In genomic region chr11:87840676-87841075, GRCm38 (mm10) we compare ENCODE assay signal across 32 mouse cellular contexts. TPM values are rescaled to one million over a fixed set of nuclear protein-coding genes. Genes with fewer than 3 reads are reported as not detected.
DNase-seq lines count a peak whose midpoint lies in the region; ATAC-seq and TF ChIP-seq lines count a peak whose summit lies in the region.
"Had no signal": no experiment of that assay in that cellular context is flagged by ENCODE, and none has a peak within 500 bp of the region (broad histone marks: within the 10 kb centered on the region; RNA-seq: fewer than 3 reads in every experiment).

No protein-coding gene starts in this region.

- no peaks in the 10 kb centered on the region for H3K36me3 ChIP-seq in heart, embryonic 15.5 days
- H3K36me3 ChIP-seq in CH12.LX (replicated peaks in 1 of 2; ENCODE audit: control insufficient read depth in 1 of 2, insufficient read depth in 1 of 2, low read length in 1 of 2): no peaks in the 10 kb centered on the region
- H3K36me3 ChIP-seq: embryonic facial prominence, embryonic 10.5 days; midbrain, embryonic 10.5 days had no signal

- H3K79me2 ChIP-seq in CH12.LX (replicated peaks; ENCODE audit: control insufficient read depth, extremely low read depth, insufficient read depth, poor library complexity, severe bottlenecking): no peaks in the 10 kb centered on the region

- H3K27ac ChIP-seq in heart, embryonic 15.5 days: no peak overlapping the region
- H3K27ac ChIP-seq in CH12.LX (ENCODE audit: insufficient read depth, low read depth): no peak overlapping the region
- H3K27ac ChIP-seq: embryonic facial prominence, embryonic 10.5 days; layer of hippocampus, adult 2 months; liver, embryonic 14.5 days; macrophage; midbrain, embryonic 10.5 days had no signal

- peak overlapping the region; percentile 6; the same call in 1 of the 2 replicates for H3K4me2 ChIP-seq in heart, embryonic 15.5 days
- peak overlapping the region; percentile 18 for H3K4me2 ChIP-seq in CH12.LX (ENCODE audit: insufficient read depth, low read depth, poor library complexity, severe bottlenecking)

- in situ Hi-C loops in CH12.LX (cut with MboI; ENCODE audit: low pct_ligation_motif_present, low pct_unique_long_range_greater_than_20kb, low sequenced_read_pairs): no loop called here

- WGBS in heart, embryonic 15.5 days: 32% methylated on average over 8 of the region's 8 CpGs

- dilution Hi-C loops in CH12.LX (cut with MboI; ENCODE audit: extremely low pct_ligation_motif_present, extremely low pct_unique_long_range_greater_than_20kb, low sequenced_read_pairs): no loop called here

- no peaks in the 10 kb centered on the region for H3K9me3 ChIP-seq in heart, embryonic 15.5 days (replicated peaks)
- H3K9me3 ChIP-seq in CH12.LX (replicated peaks; ENCODE audit: low read length): no peaks in the 10 kb centered on the region
- H3K9me3 ChIP-seq: embryonic facial prominence, embryonic 10.5 days; midbrain, embryonic 10.5 days had no signal

- H3K27me3 ChIP-seq in heart, embryonic 15.5 days: 0 out of 2 replicates have a peak, but pooled peaks cover 3% of the 10 kb centered on the region
- no peaks in the 10 kb centered on the region for H3K27me3 ChIP-seq in CH12.LX (replicated peaks)

- no peak overlapping the region for H3K4me3 ChIP-seq in heart, embryonic 15.5 days
- H3K4me3 ChIP-seq in CH12.LX (replicated peaks in 1 of 3; ENCODE audit: low read depth in 2 of 3, low read length in 2 of 3, poor library complexity in 1 of 3): no peak overlapping the region
- H3K4me3 ChIP-seq: embryonic facial prominence, embryonic 10.5 days; layer of hippocampus, adult 2 months; midbrain, embryonic 10.5 days; myocyte had no signal

- no peak overlapping the region for H3K9ac ChIP-seq in heart, embryonic 15.5 days
- H3K9ac ChIP-seq in CH12.LX (ENCODE audit: insufficient read depth, low read depth): no peak overlapping the region
- H3K9ac ChIP-seq: forebrain, postnatal 0 days; liver, embryonic 14.5 days had no signal

- no peak for TF ChIP-seq RAD21 in CH12.LX (IDR thresholded peaks at IDR 0.05; ENCODE audit: low read depth, low read length)

- TF ChIP-seq CTCF in CH12.LX (conservative IDR thresholded peaks at IDR 0.05 in 1 of 2, IDR thresholded peaks at IDR 0.05 in 1 of 2; ENCODE audit: low read depth in 2 of 2, low read length in 2 of 2): no peak

- no peak for DNase-seq in heart, adult 8-10 months (ENCODE audit: low spot score)
- peak; percentile 76 for DNase-seq in CH12.LX (ENCODE audit: extremely low read depth)
- DNase-seq in heart, postnatal 4 days: peak; percentile 17
- DNase-seq in lung, postnatal 10 days: peak; percentile 24
- DNase-seq in ovary, postnatal 36 days (ENCODE audit: low spot score): no peak
- DNase-seq in adrenal gland, adult (ENCODE audit: inconsistent age in 2 of 2, low spot score in 1 of 2): no peak
- DNase-seq in frontal cortex, postnatal 14 days (ENCODE audit: low spot score in 2 of 2): no peak
- DNase-seq: adrenal gland, postnatal 25 days; cerebellum, postnatal 10 days; forebrain, postnatal 0 days; gastrocnemius, postnatal 36 days; kidney, postnatal 25 days; right cerebral cortex, adult 18-20 months; right cerebral cortex, postnatal 4 days; thymus, postnatal 25 days had no signal

- H3K4me1 ChIP-seq in heart, embryonic 15.5 days (replicated peaks): peaks cover 16% of the 10 kb centered on the region
- H3K4me1 ChIP-seq in CH12.LX (ENCODE audit: control insufficient read depth in 1 of 2, insufficient read depth in 2 of 2): peaks cover 9 to 30% of the 10 kb centered on the region in 2 experiments
- H3K4me1 ChIP-seq: embryonic facial prominence, embryonic 10.5 days; midbrain, embryonic 10.5 days had no signal

- TF ChIP-seq POLR2A in CH12.LX (IDR thresholded peaks at IDR 0.05; ENCODE audit: low read depth, low read length): no peak

- peak; percentile 69; the same call in 1 of the 2 replicates for ATAC-seq in heart, embryonic 15.5 days (replicated peaks; ENCODE audit: insufficient number of reproducible peaks, insufficient read depth, low FRiP score, low read depth)
- ATAC-seq: forebrain, postnatal 0 days; intestine, postnatal 0 days; midbrain, embryonic 16.5 days had no signal

- peak; percentile 86 for TF ChIP-seq EP300 in CH12.LX (IDR thresholded peaks at IDR 0.05; ENCODE audit: low read length)

TF ChIP-seq in CH12.LX, 34 proteins besides CTCF, POLR2A, EP300 and RAD21:
- peak; percentile 89 for TF ChIP-seq IRF4 (IDR thresholded peaks at IDR 0.05; ENCODE audit: low read depth, low read length)
- TF ChIP-seq ZKSCAN1 (IDR thresholded peaks at IDR 0.05; ENCODE audit: borderline replicate concordance, low read depth, low read length): no peak
- peak; percentile 74 for TF ChIP-seq JUND (conservative IDR thresholded peaks at IDR 0.05; ENCODE audit: low read depth, low read length)
- 0 out of 2 replicates have a peak, but pooled peaks have one; percentile 24 for TF ChIP-seq MYC (IDR thresholded peaks at IDR 0.05; ENCODE audit: low read depth, low read length)
- TF ChIP-seq NELFE (IDR thresholded peaks at IDR 0.05; ENCODE audit: low read depth, low read length): no peak
- TF ChIP-seq BHLHE40 (IDR thresholded peaks at IDR 0.05; ENCODE audit: low read depth, low read length): peak; percentile 47; the same call in 1 of the 2 replicates
- no peak for TF ChIP-seq KAT2A (IDR thresholded peaks at IDR 0.05; ENCODE audit: insufficient replicate concordance, low read length)
- peak; percentile 78 for TF ChIP-seq ETS1 (conservative IDR thresholded peaks at IDR 0.05; ENCODE audit: low read depth, low read length)
- no peak for TF ChIP-seq PAX5 (IDR thresholded peaks at IDR 0.05; ENCODE audit: low read length)
- no peak for TF ChIP-seq E2F4 (IDR thresholded peaks at IDR 0.05; ENCODE audit: insufficient replicate concordance, low read depth, low read length)
- peak; percentile 39; the same call in 1 of the 2 replicates for TF ChIP-seq MAX (IDR thresholded peaks at IDR 0.05; ENCODE audit: low read length)
- TF ChIP-seq NRF1 (IDR thresholded peaks at IDR 0.05; ENCODE audit: low read depth, low read length): no peak
- TF ChIP-seq TCF12 (IDR thresholded peaks at IDR 0.05; ENCODE audit: low read depth, low read length): peak; percentile 51; the same call in 1 of the 2 replicates
- TF ChIP-seq SIN3A (IDR thresholded peaks at IDR 0.05; ENCODE audit: low read length): no peak; the same call in 1 of the 2 replicates
- TF ChIP-seq JUN (IDR thresholded peaks at IDR 0.05; ENCODE audit: insufficient read depth, low read depth, low read length): peak; percentile 66; the same call in 1 of the 2 replicates
- TF ChIP-seq ELF1 (IDR thresholded peaks at IDR 0.05; ENCODE audit: low read depth, low read length): peak; percentile 43; the same call in 1 of the 2 replicates
- peak; percentile 42; the same call in 1 of the 2 replicates for TF ChIP-seq MEF2A (IDR thresholded peaks at IDR 0.05; ENCODE audit: borderline replicate concordance, low read depth, low read length)
- TF ChIP-seq ZC3H11A (IDR thresholded peaks at IDR 0.05; ENCODE audit: low read depth, low read length): no peak

RNA-seq across cellular contexts. Expression of gene Mks1, which starts 12.3 kb away (rescaled TPM):
- 7.0 and 8.3 TPM in 2 replicates for polyA plus RNA-seq in heart, embryonic 15.5 days (2015; fragmentation: Nextera tagmentation; extraction: Ambion mirVana)
- 1 to 10 TPM; 2.2 to 4.0 (median 3.4) TPM for total RNA-seq in heart, adult 8-10 months (2022)
- total RNA-seq in CH12.LX (2012; rRNA removed): 17.9 and 24.4 TPM in 2 replicates
- 16.9 and 20.4 TPM in 2 replicates for total RNA-seq in CH12.LX (2014; rRNA removed)
- 26.3 and 27.7 TPM in 2 replicates for polyA plus RNA-seq in CH12.LX (2012; ENCODE audit: insufficient read length, low read depth)
- total RNA-seq in heart, postnatal 4 days (2021): 1 to 10 TPM; 5.6 to 5.7 TPM

RNA-seq across cellular contexts. Expression of gene Lpo, which starts 12.6 kb away (rescaled TPM):
- polyA plus RNA-seq in heart, embryonic 15.5 days (2015; fragmentation: Nextera tagmentation; extraction: Ambion mirVana): 0.13 and 0.79 TPM in 2 replicates
- total RNA-seq in heart, adult 8-10 months (2022): not detected
- total RNA-seq in CH12.LX (2012; rRNA removed) (not detected in 2 replicates), CH12.LX (2014; rRNA removed) (not detected in 2 replicates)
- not detected in 2 replicates for polyA plus RNA-seq in CH12.LX (2012; ENCODE audit: insufficient read length, low read depth)
- not detected for total RNA-seq in heart, postnatal 4 days (2021)
- total RNA-seq: adrenal gland, postnatal 25 days; gastrocnemius, adult 18-20 months; gastrocnemius, postnatal 36 days had no signal
- polyA plus RNA-seq: kidney, embryonic 14.5 days; macrophage; myocyte had no signal

RNA-seq across cellular contexts. Expression of gene Epx, which starts 34.7 kb away (rescaled TPM):
- polyA plus RNA-seq in heart, embryonic 15.5 days (2015; fragmentation: Nextera tagmentation; extraction: Ambion mirVana): 0.19 and 0.31 TPM in 2 replicates
- not detected for total RNA-seq in heart, adult 8-10 months (2022)
- total RNA-seq in CH12.LX (2012; rRNA removed) (not detected in 2 replicates), CH12.LX (2014; rRNA removed) (not detected in 2 replicates)
- polyA plus RNA-seq in CH12.LX (2012; ENCODE audit: insufficient read length, low read depth): 0.10 TPM in 1 of 2 replicates, not detected in the other
- not detected for total RNA-seq in heart, postnatal 4 days (2021)
- total RNA-seq: adrenal gland, postnatal 25 days; gastrocnemius, adult 18-20 months; gastrocnemius, postnatal 36 days; layer of hippocampus, adult 2 months had no signal
- polyA plus RNA-seq: embryonic facial prominence, embryonic 10.5 days; hindbrain, embryonic 11.5 days; intestine, postnatal 0 days; macrophage; midbrain, embryonic 10.5 days; myocyte had no signal

RNA-seq across cellular contexts. Expression of gene Mpo, which starts 47.3 kb away (rescaled TPM):
- 0.69 and 3.8 TPM in 2 replicates for polyA plus RNA-seq in heart, embryonic 15.5 days (2015; fragmentation: Nextera tagmentation; extraction: Ambion mirVana)
- total RNA-seq in heart, adult 8-10 months (2022): under 1 TPM in 1 of 4 experiments, not detected in 3; 0.89 TPM
- total RNA-seq in CH12.LX (2012; rRNA removed) (not detected in 2 replicates), CH12.LX (2014; rRNA removed) (not detected in 2 replicates)
- polyA plus RNA-seq in CH12.LX (2012; ENCODE audit: insufficient read length, low read depth): not detected in 2 replicates
- total RNA-seq in heart, postnatal 4 days (2021): under 1 TPM; 0.14 to 0.33 TPM
- total RNA-seq: adrenal gland, postnatal 25 days; gastrocnemius, adult 18-20 months; gastrocnemius, postnatal 36 days; layer of hippocampus, adult 2 months; left cerebral cortex, postnatal 25 days had no signal
- polyA plus RNA-seq: forebrain, postnatal 0 days; myocyte had no signal

RNA-seq across cellular contexts. Expression of gene Olfr462, which starts 51.4 kb away (rescaled TPM):
- not detected in 2 replicates for polyA plus RNA-seq in heart, embryonic 15.5 days (2015; fragmentation: Nextera tagmentation; extraction: Ambion mirVana)
- total RNA-seq in heart, adult 8-10 months (2022): not detected
- total RNA-seq in CH12.LX (2012; rRNA removed) (0.17 and 0.34 TPM in 2 replicates), CH12.LX (2014; rRNA removed) (not detected in 2 replicates)
- not detected in 2 replicates for polyA plus RNA-seq in CH12.LX (2012; ENCODE audit: insufficient read length, low read depth)
- total RNA-seq in heart, postnatal 4 days (2021): not detected
- total RNA-seq: adrenal gland, postnatal 25 days; forebrain, postnatal 0 days; gastrocnemius, adult 18-20 months; gastrocnemius, postnatal 36 days; layer of hippocampus, adult 2 months; left cerebral cortex, postnatal 25 days had no signal
- polyA plus RNA-seq: cortical plate, adult 2 months; embryonic facial prominence, embryonic 10.5 days; forebrain, postnatal 0 days; hindbrain, embryonic 11.5 days; intestine, postnatal 0 days; kidney, embryonic 14.5 days; limb, embryonic 14.5 days; liver, embryonic 14.5 days; macrophage; midbrain, embryonic 10.5 days; midbrain, embryonic 16.5 days; myocyte; neural tube, embryonic 14.5 days; stomach, embryonic 14.5 days had no signal

Comparison
In these comparisons a context has a peak if more than half of its experiments do, and no peak if none do; other contexts are left out.
1. DNase-seq: peak in CH12.LX (single experiment), heart, postnatal 4 days (single experiment) and lung, postnatal 10 days (single experiment); none in heart, adult 8-10 months (single experiment), ovary, postnatal 36 days (single experiment), adrenal gland, adult (0 of 2) and frontal cortex, postnatal 14 days (0 of 2).